Mouse (Mus musculus) midbrain, embryonic 10.5 days (tissue): ENCODE data around the gene Krtap13-1. TPM values are rescaled to one million over a fixed set of nuclear protein-coding genes. Genes with fewer than 3 reads are reported as not detected.

ENCODE experiments used
- DNase-seq: peaks from one replicate; pipeline ENCODE4 v3.0.0-alpha.2; 2017; ENCODE audit warnings: low spot score
- H3K27ac ChIP-seq: fragments of 300-500 bp; sonication (generic); replicated peaks from 2 replicates; pipeline ENCODE4 v1.5.1; 2016; ENCODE audit warnings: mild to moderate bottlenecking
- H3K27me3 ChIP-seq: fragments of 300-500 bp; sonication (generic); 2 replicates; pipeline ENCODE4 v1.6.1; 2016; ENCODE audit warnings: low read depth, mild to moderate bottlenecking; ENCODE audit not compliant: poor library complexity, severe bottlenecking
- H3K36me3 ChIP-seq: fragments of 300-500 bp; sonication (generic); 2 replicates; pipeline ENCODE4 v1.6.1; 2016; ENCODE audit warnings: mild to moderate bottlenecking, moderate library complexity
- H3K4me1 ChIP-seq: fragments of 300-500 bp; sonication (generic); 2 replicates; pipeline ENCODE4 v1.6.1; 2016
- H3K4me3 ChIP-seq: fragments of 300-500 bp; sonication (generic); 2 replicates; pipeline ENCODE4 v1.5.1; 2016; ENCODE audit warnings: mild to moderate bottlenecking, moderate library complexity
- H3K9me3 ChIP-seq: fragments of 300-500 bp; sonication (generic); replicated peaks from 2 replicates; pipeline ENCODE4 v1.6.1; 2016; ENCODE audit warnings: mild to moderate bottlenecking
- WGBS: fragments of 180-500 bp; shearing (Covaris S2); methylation state at CpG from one replicate; pipeline ENCODE4 v1.1.7; 2016; 5-methylcytosine and 5-hydroxymethylcytosine counted together
- polyA plus RNA-seq: library from polyadenylated mRNA; unstranded; fragments of >200 nt; fragmentation: Nextera tagmentation; extraction: Ambion mirVana; gene quantifications from 2 replicates; pipeline ENCODE4 v1.2.1, GENCODE M21; 2016

Gene Krtap13-1
- polyA plus RNA-seq, result not detected in 2 replicates

GRCm38 (mm10) chr16:88728812-88729275 lies at the start of gene Krtap13-1:
Krtap13-1 (plus strand) TSS chr16:88728862.
- 85% methylated on average over 4 of the region's 4 CpGs for WGBS
- no peak for DNase-seq
- H3K27ac ChIP-seq, result no peak within 1 kb of the TSS

GRCm38 (mm10) chr16:88679099-88679498 lies 49.6 kb upstream of the Krtap13-1 start:
- Histone ChIP-seq H3K27me3 (no peaks in the 10 kb centered on the region), H3K9me3 (no peaks in the 10 kb centered on the region), H3K27ac (no peak overlapping the region), H3K36me3 (no peaks in the 10 kb centered on the region), H3K4me3 (no peak overlapping the region), H3K4me1 (peaks cover 8% of the 10 kb centered on the region; the same call in 1 of the 2 replicates)
- WGBS, result 89% methylated on average over 6 of the region's 6 CpGs
- DNase-seq, result no peak

More at GRCm38 (mm10) chr16:88728812-88729275, at the start of gene Krtap13-1:
- Histone ChIP-seq H3K4me1 (no peaks in the 10 kb centered on the region), H3K36me3 (no peaks in the 10 kb centered on the region), H3K27me3 (no peaks in the 10 kb centered on the region), H3K4me3 (no peak within 1 kb of the TSS), H3K9me3 (no peaks in the 10 kb centered on the region)

- WGBS, result 46% methylated on average over 2 of the region's 2 CpGs
- Histone ChIP-seq H3K9me3 (no peaks in the 10 kb centered on the region), H3K27ac (no peak overlapping the region), H3K4me3 (no peak overlapping the region), H3K4me1 (peaks cover 8% of the 10 kb centered on the region; the same call in 1 of the 2 replicates), H3K36me3 (no peaks in the 10 kb centered on the region), H3K27me3 (no peaks in the 10 kb centered on the region)
- no peak for DNase-seq
These were observed 47.4 kb upstream of the Krtap13-1 start for GRCm38 (mm10) chr16:88681282-88681681.

GRCm38 (mm10) chr16:88696256-88696655 lies 32.4 kb upstream of the Krtap13-1 start:
- H3K36me3 ChIP-seq, result no peaks in the 10 kb centered on the region
- no peaks in the 10 kb centered on the region for H3K9me3 ChIP-seq
- H3K4me3 ChIP-seq, result no peak overlapping the region
- H3K27ac ChIP-seq, result no peak overlapping the region
- no peak for DNase-seq
- WGBS, result 90% methylated on average over 4 of the region's 4 CpGs
- H3K27me3 ChIP-seq, result no peaks in the 10 kb centered on the region
- no peaks in the 10 kb centered on the region; the same call in 1 of the 2 replicates for H3K4me1 ChIP-seq

GRCm38 (mm10) chr16:88701072-88701864 lies 27.4 kb upstream of the Krtap13-1 start:
- H3K27ac ChIP-seq, result no peak overlapping the region
- no peaks in the 10 kb centered on the region; the same call in 1 of the 2 replicates for H3K4me1 ChIP-seq
- H3K36me3 ChIP-seq, result no peaks in the 10 kb centered on the region
- DNase-seq, result no peak
- H3K27me3 ChIP-seq, result no peaks in the 10 kb centered on the region
- no peaks in the 10 kb centered on the region for H3K9me3 ChIP-seq
- no peak overlapping the region for H3K4me3 ChIP-seq
- 60% methylated on average over 4 of the region's 4 CpGs for WGBS

GRCm38 (mm10) chr16:88707496-88708012 lies 21.1 kb upstream of the Krtap13-1 start, which contains the start of gene 2310061N02Rik:
2310061N02Rik (minus strand) TSS chr16:88707962.
- Histone ChIP-seq H3K36me3 (no peaks in the 10 kb centered on the region), H3K4me1 (no peaks in the 10 kb centered on the region), H3K4me3 (no peak within 1 kb of the TSS), H3K9me3 (no peaks in the 10 kb centered on the region), H3K27ac (no peak within 1 kb of the TSS), H3K27me3 (no peaks in the 10 kb centered on the region)
- 93% methylated on average over 10 of the region's 10 CpGs for WGBS
- no peak for DNase-seq

GRCm38 (mm10) chr16:88710757-88711156 lies 17.9 kb upstream of the Krtap13-1 start:
- 80% methylated on average over 4 of the region's 4 CpGs for WGBS
- Histone ChIP-seq H3K27me3 (no peaks in the 10 kb centered on the region), H3K27ac (no peak overlapping the region), H3K9me3 (no peaks in the 10 kb centered on the region), H3K4me3 (no peak overlapping the region), H3K4me1 (no peaks in the 10 kb centered on the region), H3K36me3 (no peaks in the 10 kb centered on the region)
- DNase-seq, result no peak

- H3K27me3 ChIP-seq, result no peaks in the 10 kb centered on the region
- no peaks in the 10 kb centered on the region for H3K9me3 ChIP-seq
- DNase-seq, result no peak
- H3K27ac ChIP-seq, result no peak overlapping the region
- H3K4me1 ChIP-seq, result no peaks in the 10 kb centered on the region
- 87% methylated on average over 6 of the region's 6 CpGs for WGBS
- H3K4me3 ChIP-seq, result no peak overlapping the region
- no peaks in the 10 kb centered on the region for H3K36me3 ChIP-seq
These were observed 17.4 kb upstream of the Krtap13-1 start for GRCm38 (mm10) chr16:88711245-88711644.

GRCm38 (mm10) chr16:88716549-88716948 lies 12.1 kb upstream of the Krtap13-1 start:
- DNase-seq, result no peak

GRCm38 (mm10) chr16:88720031-88720430 lies 8.6 kb upstream of the Krtap13-1 start:
- H3K4me1 ChIP-seq, result no peaks in the 10 kb centered on the region
- no peaks in the 10 kb centered on the region for H3K9me3 ChIP-seq
- no peaks in the 10 kb centered on the region for H3K27me3 ChIP-seq
- WGBS, result 26% methylated on average over 1 of the region's 1 CpGs
- no peaks in the 10 kb centered on the region for H3K36me3 ChIP-seq
- H3K4me3 ChIP-seq, result no peak overlapping the region
- no peak for DNase-seq
- no peak overlapping the region for H3K27ac ChIP-seq

More at GRCm38 (mm10) chr16:88716549-88716948, 12.1 kb upstream of the Krtap13-1 start:
- Histone ChIP-seq H3K36me3 (no peaks in the 10 kb centered on the region), H3K27ac (no peak overlapping the region), H3K9me3 (no peaks in the 10 kb centered on the region), H3K4me3 (no peak overlapping the region), H3K4me1 (no peaks in the 10 kb centered on the region), H3K27me3 (no peaks in the 10 kb centered on the region)

- Histone ChIP-seq H3K27me3 (no peaks in the 10 kb centered on the region), H3K4me3 (no peak overlapping the region), H3K27ac (no peak overlapping the region), H3K36me3 (no peaks in the 10 kb centered on the region), H3K4me1 (no peaks in the 10 kb centered on the region), H3K9me3 (no peaks in the 10 kb centered on the region)
- 74% methylated on average over 2 of the region's 2 CpGs for WGBS
- no peak for DNase-seq
These were observed 6.7 kb downstream of the Krtap13-1 start for GRCm38 (mm10) chr16:88735391-88735790.

- no peaks in the 10 kb centered on the region for H3K27me3 ChIP-seq
- 84% methylated on average over 4 of the region's 4 CpGs for WGBS
- H3K4me3 ChIP-seq, result no peak overlapping the region
- no peak for DNase-seq
- H3K4me1 ChIP-seq, result no peaks in the 10 kb centered on the region
- H3K36me3 ChIP-seq, result no peaks in the 10 kb centered on the region
- H3K9me3 ChIP-seq, result no peaks in the 10 kb centered on the region
- no peak overlapping the region for H3K27ac ChIP-seq
These were observed 16.2 kb downstream of the Krtap13-1 start for GRCm38 (mm10) chr16:88744750-88745340.

GRCm38 (mm10) chr16:88747943-88748342 lies 19.3 kb downstream of the Krtap13-1 start:
- Histone ChIP-seq H3K36me3 (no peaks in the 10 kb centered on the region), H3K27ac (no peak overlapping the region), H3K27me3 (no peaks in the 10 kb centered on the region), H3K4me3 (no peak overlapping the region), H3K9me3 (no peaks in the 10 kb centered on the region), H3K4me1 (no peaks in the 10 kb centered on the region)
- WGBS, result 85% methylated on average over 4 of the region's 4 CpGs
- DNase-seq, result no peak
